Mouse (Mus musculus): ENCODE results near the gene Plk4. TPM values are rescaled to one million over a fixed set of nuclear protein-coding genes. Genes with fewer than 3 reads are reported as not detected.
A peak's percentile ranks its signal among the peaks of the same experiment; 100 is the strongest.
"Not testable (repeated sequence)": the region's sequence is repeated elsewhere in the genome, so short reads cannot be mapped to it uniquely, and the experiment has no call there.

The Plk4 gene
- polyA plus RNA-seq, 1 experiment from 2014 or later = 82.3 TPM

- DNase-seq (ENCODE audit: low spot score) = no peak
Observed at GRCm38 (mm10) chr3:40808686-40809085, 8.9 kb downstream of the Plk4 start.

GRCm38 (mm10) chr3:40809894-40810293 is 10.1 kb downstream of the Plk4 start:
- Histone ChIP-seq H3K27ac (replicated peaks; ENCODE audit: low read depth, low read length) (no peak overlapping the region), H3K4me1 (ENCODE audit: control insufficient read depth, insufficient read depth, low read length) (no peaks in the 10 kb centered on the region), H3K36me3 (ENCODE audit: control insufficient read depth, insufficient read depth, low read length) (peaks cover 21% of the 10 kb centered on the region), H3K9me3 (ENCODE audit: control insufficient read depth, low read length) (no peaks in the 10 kb centered on the region), H3K4me3 (ENCODE audit: low read depth, low read length) (no peak overlapping the region), H3K4me2 (ENCODE audit: low read depth, severe bottlenecking) (no peak overlapping the region), H3K9ac (ENCODE audit: low read length) (no peak overlapping the region), H3K27me3 (ENCODE audit: control insufficient read depth, insufficient read depth, low read length) (no peaks in the 10 kb centered on the region)
- ATAC-seq (ENCODE audit: insufficient number of reproducible peaks, low FRiP score, low TSS enrichment, low read depth) (no peak), DNase-seq (ENCODE audit: low spot score) (no peak)
- WGBS = 91% methylated on average over 2 of the region's 2 CpGs

More at GRCm38 (mm10) chr3:40808686-40809085, 8.9 kb downstream of the Plk4 start:
- WGBS = 93% methylated on average over 10 of the region's 10 CpGs
- H3K27ac ChIP-seq (replicated peaks; ENCODE audit: low read depth, low read length) = no peak overlapping the region
- H3K36me3 ChIP-seq (ENCODE audit: control insufficient read depth, insufficient read depth, low read length) = peaks cover 17% of the 10 kb centered on the region
- no peak overlapping the region for H3K4me2 ChIP-seq (ENCODE audit: low read depth, severe bottlenecking)
- H3K4me1 ChIP-seq (ENCODE audit: control insufficient read depth, insufficient read depth, low read length) = no peaks in the 10 kb centered on the region
- no peaks in the 10 kb centered on the region for H3K27me3 ChIP-seq (ENCODE audit: control insufficient read depth, insufficient read depth, low read length)
- no peak overlapping the region for H3K9ac ChIP-seq (ENCODE audit: low read length)
- no peaks in the 10 kb centered on the region for H3K9me3 ChIP-seq (ENCODE audit: control insufficient read depth, low read length)
- no peak for ATAC-seq (ENCODE audit: insufficient number of reproducible peaks, low FRiP score, low TSS enrichment, low read depth)
- H3K4me3 ChIP-seq (ENCODE audit: low read depth, low read length) = no peak overlapping the region

- Histone ChIP-seq H3K4me1 (ENCODE audit: control insufficient read depth, insufficient read depth, low read length) (no peaks in the 10 kb centered on the region), H3K4me2 (ENCODE audit: low read depth, severe bottlenecking) (no peak overlapping the region), H3K9me3 (ENCODE audit: control insufficient read depth, low read length) (no peaks in the 10 kb centered on the region), H3K9ac (ENCODE audit: low read length) (no peak overlapping the region), H3K4me3 (ENCODE audit: low read depth, low read length) (no peak overlapping the region), H3K27me3 (ENCODE audit: control insufficient read depth, insufficient read depth, low read length) (no peaks in the 10 kb centered on the region), H3K36me3 (ENCODE audit: control insufficient read depth, insufficient read depth, low read length) (peaks cover 22% of the 10 kb centered on the region), H3K27ac (replicated peaks; ENCODE audit: low read depth, low read length) (no peak overlapping the region)
- DNase-seq (ENCODE audit: low spot score) = no peak
- no peak for ATAC-seq (ENCODE audit: insufficient number of reproducible peaks, low FRiP score, low TSS enrichment, low read depth)
- WGBS = 94% methylated on average over 2 of the region's 2 CpGs
Observed at GRCm38 (mm10) chr3:40813275-40813674, 13.5 kb downstream of the Plk4 start.

GRCm38 (mm10) chr3:40845521-40845920 is 45.7 kb downstream of the Plk4 start:
- not testable (repeated sequence) for DNase-seq (ENCODE audit: low spot score)
- H3K4me2 ChIP-seq (ENCODE audit: low read depth, severe bottlenecking) = peak overlapping the region; percentile 36; the same call in 1 of the 2 replicates

GRCm38 (mm10) chr3:40846473-40846956 is 46.7 kb downstream of the Plk4 start, which contains the start of gene Mfsd8:
Mfsd8 (minus strand) TSS chr3:40846886.
- H3K4me1 ChIP-seq (ENCODE audit: control insufficient read depth, insufficient read depth, low read length); H3K27me3 ChIP-seq (ENCODE audit: control insufficient read depth, insufficient read depth, low read length); H3K9me3 ChIP-seq (ENCODE audit: control insufficient read depth, low read length); H3K36me3 ChIP-seq (ENCODE audit: control insufficient read depth, insufficient read depth, low read length): not testable (repeated sequence)
- Histone ChIP-seq H3K4me3 (ENCODE audit: low read depth, low read length) (peak within 1 kb of the TSS; percentile 35), H3K4me2 (ENCODE audit: low read depth, severe bottlenecking) (peak within 1 kb of the TSS; percentile 56), H3K9ac (ENCODE audit: low read length) (peak within 1 kb of the TSS; percentile 47), H3K27ac (replicated peaks; ENCODE audit: low read depth, low read length) (0 out of 2 replicates have a peak within 1 kb of the TSS, but pooled peaks have one; percentile 32)
- peak; percentile 99 for ATAC-seq (ENCODE audit: insufficient number of reproducible peaks, low FRiP score, low TSS enrichment, low read depth)
- DNase-seq (ENCODE audit: low spot score) = peak; percentile 94
- under 1% methylated on average over 32 of the region's 39 CpGs for WGBS

More at GRCm38 (mm10) chr3:40845521-40845920, 45.7 kb downstream of the Plk4 start:
- H3K36me3 ChIP-seq (ENCODE audit: control insufficient read depth, insufficient read depth, low read length); H3K9me3 ChIP-seq (ENCODE audit: control insufficient read depth, low read length); H3K27ac ChIP-seq (replicated peaks; ENCODE audit: low read depth, low read length); H3K27me3 ChIP-seq (ENCODE audit: control insufficient read depth, insufficient read depth, low read length); H3K4me3 ChIP-seq (ENCODE audit: low read depth, low read length); H3K9ac ChIP-seq (ENCODE audit: low read length); ATAC-seq (ENCODE audit: insufficient number of reproducible peaks, low FRiP score, low TSS enrichment, low read depth); H3K4me1 ChIP-seq (ENCODE audit: control insufficient read depth, insufficient read depth, low read length): not testable (repeated sequence)
- WGBS = 86% methylated on average over 6 of the region's 6 CpGs

- not testable (repeated sequence) for H3K36me3 ChIP-seq (ENCODE audit: control insufficient read depth, insufficient read depth, low read length); H3K9me3 ChIP-seq (ENCODE audit: control insufficient read depth, low read length); H3K27me3 ChIP-seq (ENCODE audit: control insufficient read depth, insufficient read depth, low read length); ATAC-seq (ENCODE audit: insufficient number of reproducible peaks, low FRiP score, low TSS enrichment, low read depth); H3K4me1 ChIP-seq (ENCODE audit: control insufficient read depth, insufficient read depth, low read length); DNase-seq (ENCODE audit: low spot score)
- Histone ChIP-seq H3K4me2 (ENCODE audit: low read depth, severe bottlenecking) (peak within 1 kb of the TSS; percentile 56), H3K27ac (replicated peaks; ENCODE audit: low read depth, low read length) (0 out of 2 replicates have a peak within 1 kb of the TSS, but pooled peaks have one; percentile 32), H3K9ac (ENCODE audit: low read length) (peak within 1 kb of the TSS; percentile 47), H3K4me3 (ENCODE audit: low read depth, low read length) (peak within 1 kb of the TSS; percentile 35)
- WGBS = no CpG with 5 or more reads among the region's 4 CpGs
Observed at GRCm38 (mm10) chr3:40846957-40847017, 47.0 kb downstream of the Plk4 start, which contains the start of gene Abhd18. Abhd18 (plus strand) TSS chr3:40846970.

- H3K9ac ChIP-seq (ENCODE audit: low read length) = 0 out of 2 replicates have a peak overlapping the region, but pooled peaks have one; percentile 22
- H3K4me2 ChIP-seq (ENCODE audit: low read depth, severe bottlenecking) = peak overlapping the region; percentile 56
- DNase-seq (ENCODE audit: low spot score) (peak; percentile 67), ATAC-seq (ENCODE audit: insufficient number of reproducible peaks, low FRiP score, low TSS enrichment, low read depth) (peak; percentile 48)
- WGBS = 2% methylated on average over 15 of the region's 21 CpGs
- H3K36me3 ChIP-seq (ENCODE audit: control insufficient read depth, insufficient read depth, low read length); H3K9me3 ChIP-seq (ENCODE audit: control insufficient read depth, low read length); H3K4me1 ChIP-seq (ENCODE audit: control insufficient read depth, insufficient read depth, low read length); H3K27me3 ChIP-seq (ENCODE audit: control insufficient read depth, insufficient read depth, low read length); H3K27ac ChIP-seq (replicated peaks; ENCODE audit: low read depth, low read length): not testable (repeated sequence)
- peak overlapping the region; percentile 35 for H3K4me3 ChIP-seq (ENCODE audit: low read depth, low read length)
Observed at GRCm38 (mm10) chr3:40847018-40847417, 47.2 kb downstream of the Plk4 start.

- not testable (repeated sequence) for H3K4me2 ChIP-seq (ENCODE audit: low read depth, severe bottlenecking); H3K27me3 ChIP-seq (ENCODE audit: control insufficient read depth, insufficient read depth, low read length); DNase-seq (ENCODE audit: low spot score); H3K27ac ChIP-seq (replicated peaks; ENCODE audit: low read depth, low read length); H3K9ac ChIP-seq (ENCODE audit: low read length); H3K9me3 ChIP-seq (ENCODE audit: control insufficient read depth, low read length); H3K4me1 ChIP-seq (ENCODE audit: control insufficient read depth, insufficient read depth, low read length); ATAC-seq (ENCODE audit: insufficient number of reproducible peaks, low FRiP score, low TSS enrichment, low read depth); H3K4me3 ChIP-seq (ENCODE audit: low read depth, low read length); H3K36me3 ChIP-seq (ENCODE audit: control insufficient read depth, insufficient read depth, low read length)
- WGBS = 91% methylated on average over 2 of the region's 2 CpGs
Observed at GRCm38 (mm10) chr3:40847936-40848335, 48.1 kb downstream of the Plk4 start.

- H3K27ac ChIP-seq (replicated peaks; ENCODE audit: low read depth, low read length); H3K4me3 ChIP-seq (ENCODE audit: low read depth, low read length); H3K36me3 ChIP-seq (ENCODE audit: control insufficient read depth, insufficient read depth, low read length); H3K9ac ChIP-seq (ENCODE audit: low read length); DNase-seq (ENCODE audit: low spot score); H3K9me3 ChIP-seq (ENCODE audit: control insufficient read depth, low read length); H3K4me2 ChIP-seq (ENCODE audit: low read depth, severe bottlenecking); ATAC-seq (ENCODE audit: insufficient number of reproducible peaks, low FRiP score, low TSS enrichment, low read depth); H3K27me3 ChIP-seq (ENCODE audit: control insufficient read depth, insufficient read depth, low read length); H3K4me1 ChIP-seq (ENCODE audit: control insufficient read depth, insufficient read depth, low read length): not testable (repeated sequence)
- 92% methylated on average over 3 of the region's 3 CpGs for WGBS
Observed at GRCm38 (mm10) chr3:40853123-40853738, 53.4 kb downstream of the Plk4 start.

Data from limb, embryonic 11.5 days (tissue).